Mouse (Mus musculus) heart, adult 2 months (tissue): ENCODE data around the gene Klre1. TPM values are rescaled to one million over a fixed set of nuclear protein-coding genes. Genes with fewer than 3 reads are reported as not detected.

Experiments
- DNase-seq, 2 experiments: peaks; one replicate each; pipeline ENCODE4 v3.0.0; 2021
- H3K27ac ChIP-seq: fragments of 200-600 bp; 2 replicates; pipeline ENCODE4 v1.8.1; 2022
- H3K27me3 ChIP-seq: fragments of 200-500 bp; 2 replicates; pipeline ENCODE4 v1.6.1; 2012; ENCODE audit warnings: mild to moderate bottlenecking, low read length, inconsistent platforms, mixed read lengths; ENCODE audit not compliant: control insufficient read depth, insufficient read depth
- H3K36me3 ChIP-seq: fragments of 200-500 bp; 2 replicates; pipeline ENCODE4 v1.6.1; 2012; ENCODE audit warnings: low read length, inconsistent platforms; ENCODE audit not compliant: control insufficient read depth, insufficient read depth
- H3K4me1 ChIP-seq: fragments of 200-500 bp; 2 replicates; pipeline ENCODE4 v1.6.1; 2011; ENCODE audit warnings: low read length; ENCODE audit not compliant: control insufficient read depth, insufficient read depth
- H3K4me3 ChIP-seq: fragments of 200-600 bp; 2 replicates; pipeline ENCODE4 v1.8.1; 2022
- H3K79me2 ChIP-seq: fragments of 200-500 bp; replicated peaks from 2 replicates; pipeline ENCODE4 v1.6.1; 2012; ENCODE audit warnings: mild to moderate bottlenecking, inconsistent platforms, low read length, moderate library complexity, mixed read lengths; ENCODE audit not compliant: control insufficient read depth, insufficient read depth
- H3K9ac ChIP-seq: fragments of 200-500 bp; 2 replicates; pipeline ENCODE4 v1.6.1; 2012; ENCODE audit warnings: low read depth, mild to moderate bottlenecking, control low read depth, inconsistent platforms, low read length, mixed read lengths
- CTCF ChIP-seq: fragments of 200-600 bp; IDR thresholded peaks from 2 replicates; pipeline ENCODE4 v1.8.1; 2022; ENCODE audit warnings: antibody characterized with exemption, mild to moderate bottlenecking, moderate library complexity
- EP300 ChIP-seq: fragments of 200-500 bp; IDR thresholded peaks from 2 replicates; pipeline ENCODE4 v1.6.1; 2011; ENCODE audit warnings: low read depth, low read length, control low read depth; ENCODE audit not compliant: insufficient read depth
- POLR2A ChIP-seq: fragments of 200-500 bp; IDR thresholded peaks from 2 replicates; pipeline ENCODE4 v1.6.1; 2011; ENCODE audit warnings: mild to moderate bottlenecking, low read depth, low read length, control low read depth; ENCODE audit not compliant: insufficient read depth
- WGBS: fragments of 180-500 bp; shearing (Covaris S2); methylation state at CpG from one replicate; pipeline ENCODE4 v1.1.7; 2018; 5-methylcytosine and 5-hydroxymethylcytosine counted together
- intact Hi-C: fragments of 180-260 bp; cut with DNase I; formaldehyde crosslinking; loops from one replicate; pipeline ENCODE4 v1.15.1; 2025
- polyA plus RNA-seq: library from polyadenylated mRNA; depleted of rRNA; stranded (reverse); fragments of >200 nt; gene quantifications from 2 replicates; pipeline ENCODE4 v1.2.3, GENCODE M21; 2012
- total RNA-seq, 2 experiments: library from RNA; stranded (reverse); gene quantifications; 2 replicates each; pipeline ENCODE4 v1.2.3; 2021

Gene Klre1
- total and polyA plus RNA-seq, 3 experiments: 0.14 to 0.33 TPM; not detected in 1

DNA sequence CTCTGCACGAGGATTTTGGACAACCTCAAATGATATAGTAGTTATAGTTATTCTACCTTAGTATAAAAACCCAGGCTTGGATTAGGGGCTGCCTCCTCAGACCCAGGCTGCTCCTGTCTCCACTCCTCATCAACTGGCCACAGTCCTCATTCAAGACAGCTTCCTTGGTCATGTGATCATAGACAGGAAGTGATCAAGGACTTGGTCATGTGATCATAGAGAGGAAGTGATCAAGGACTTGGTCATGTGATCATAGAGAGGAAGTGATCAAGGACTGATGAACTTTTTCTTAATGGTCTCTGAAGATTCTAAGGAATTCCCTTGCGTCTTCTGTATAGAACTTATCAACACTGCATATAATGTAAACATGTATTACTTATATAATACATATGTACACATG is 30.4 kb upstream of the Klre1 start:
- H3K4me3 ChIP-seq: no peak overlapping the region
- H3K36me3 ChIP-seq: peaks cover 9% of the 10 kb centered on the region
- no peak overlapping the region for H3K9ac ChIP-seq
- 79% methylated on average over 2 of the region's 2 CpGs for WGBS
- no peak overlapping the region for H3K27ac ChIP-seq
- peaks cover 3% of the 10 kb centered on the region for H3K4me1 ChIP-seq
- TF ChIP-seq POLR2A (no peak), CTCF (no peak), EP300 (no peak)
- H3K27me3 ChIP-seq: no peaks in the 10 kb centered on the region
- DNase-seq: no peak
- intact Hi-C loops: no loop called here
- H3K79me2 ChIP-seq: no peaks in the 10 kb centered on the region

DNA sequence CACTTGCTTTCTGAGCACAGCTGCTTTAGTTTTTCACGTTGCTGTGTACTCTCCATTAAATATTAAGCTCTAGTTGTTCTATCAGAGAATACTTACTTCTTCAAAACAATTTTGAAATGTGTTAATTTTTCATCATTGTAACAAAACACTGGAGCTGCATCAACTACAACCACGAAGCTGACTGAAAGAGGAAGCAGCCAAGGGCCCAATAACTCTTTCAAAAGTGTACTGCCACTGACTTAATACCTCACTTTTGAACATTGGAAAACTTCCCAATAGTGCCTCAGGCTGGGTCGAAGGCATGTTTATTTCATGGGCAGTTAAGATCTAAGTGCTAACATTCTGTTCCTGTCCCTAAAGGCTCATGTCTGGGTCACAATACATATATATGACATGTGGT is 29.7 kb upstream of the Klre1 start:
- WGBS: 68% methylated on average over 3 of the region's 3 CpGs
- Histone ChIP-seq H3K36me3 (peaks cover 2% of the 10 kb centered on the region), H3K4me3 (no peak overlapping the region), H3K27me3 (no peaks in the 10 kb centered on the region), H3K79me2 (no peaks in the 10 kb centered on the region), H3K27ac (no peak overlapping the region), H3K9ac (no peak overlapping the region), H3K4me1 (peaks cover 3% of the 10 kb centered on the region)
- intact Hi-C loops: no loop called here
- no peak for DNase-seq
- TF ChIP-seq POLR2A: no peak

DNA sequence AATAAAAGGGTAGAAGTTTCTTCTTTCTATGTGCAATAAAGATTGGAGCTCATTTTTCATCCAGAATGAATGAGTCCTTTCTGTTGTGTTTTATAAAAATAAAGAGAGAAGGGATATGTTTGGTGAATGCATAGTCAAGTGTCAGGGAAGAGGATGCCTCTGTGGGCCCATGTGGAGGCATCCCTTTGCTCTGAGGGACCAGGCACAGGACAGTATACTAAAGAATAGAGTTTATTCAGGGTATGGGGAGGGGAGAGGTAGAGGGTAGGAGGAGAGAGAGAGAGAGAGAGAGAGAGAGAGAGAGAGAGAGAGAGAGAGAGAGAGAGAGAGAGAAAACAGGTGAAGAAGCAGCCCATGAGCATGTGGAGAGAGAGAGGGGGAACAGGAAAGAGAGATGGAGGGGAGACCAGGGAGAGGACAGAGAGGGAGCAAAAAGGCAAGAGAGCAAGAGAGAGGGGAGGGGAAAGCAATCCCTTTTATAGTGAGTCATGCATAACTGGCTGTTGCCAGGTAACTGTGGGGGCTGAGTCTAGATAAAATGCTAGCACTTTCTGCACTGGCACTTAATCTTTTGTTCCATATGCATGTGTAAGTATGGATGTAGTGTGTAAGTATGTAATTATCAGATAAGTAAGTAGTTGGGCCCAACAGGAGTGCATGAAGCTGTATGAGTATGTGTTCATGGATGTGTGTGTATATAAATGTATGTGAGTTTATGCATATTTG is 20.2 kb upstream of the Klre1 start:
- Histone ChIP-seq H3K27me3 (no peaks in the 10 kb centered on the region), H3K9ac (no peak overlapping the region), H3K4me1 (no peaks in the 10 kb centered on the region), H3K27ac (no peak overlapping the region), H3K79me2 (no peaks in the 10 kb centered on the region), H3K4me3 (no peak overlapping the region), H3K36me3 (no peaks in the 10 kb centered on the region)
- intact Hi-C loops: loop anchor here (2.0 kb wide), 1 partner anchor 39 kb away; no protein-coding TSS in a partner anchor
- TF ChIP-seq CTCF: no peak
- DNase-seq: no peak

DNA sequence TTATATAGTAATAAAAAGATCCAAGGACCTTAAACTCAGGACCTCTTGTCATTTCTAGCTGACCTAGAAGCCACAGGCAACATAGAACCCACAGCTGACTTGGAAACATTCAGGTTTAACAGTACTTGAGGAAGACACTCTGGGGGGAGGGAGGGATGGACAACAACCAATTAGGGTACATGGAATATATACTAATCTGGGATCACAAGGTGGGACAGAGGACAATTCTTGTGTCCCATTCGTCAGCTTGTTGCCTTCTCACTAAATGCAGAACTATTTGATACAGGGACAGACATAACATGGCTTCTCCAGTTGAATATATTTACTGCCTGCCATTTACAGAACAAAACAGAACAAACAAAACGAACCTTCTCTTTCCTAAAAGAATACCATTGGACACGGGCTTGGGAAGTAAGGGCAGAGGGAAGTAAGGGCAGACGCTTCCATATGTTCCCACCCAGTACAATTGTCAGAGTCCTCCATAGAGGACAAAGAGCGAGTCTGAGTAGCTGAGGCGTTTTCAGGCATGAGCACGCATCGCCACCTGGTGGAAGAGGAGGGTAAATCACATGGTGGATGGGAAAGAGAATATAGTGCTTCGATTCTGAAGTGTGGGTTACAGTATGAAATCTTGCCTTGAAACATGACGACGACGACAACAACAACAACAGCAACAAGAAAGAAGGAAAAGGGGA is 18.6 kb upstream of the Klre1 start:
- TF ChIP-seq EP300 (0 out of 2 replicates have a peak, but pooled peaks have one; percentile 41), CTCF (peak; percentile 87), POLR2A (no peak)
- Histone ChIP-seq H3K79me2 (no peaks in the 10 kb centered on the region), H3K4me1 (no peaks in the 10 kb centered on the region), H3K36me3 (no peaks in the 10 kb centered on the region), H3K4me3 (no peak overlapping the region), H3K27me3 (no peaks in the 10 kb centered on the region), H3K27ac (no peak overlapping the region), H3K9ac (no peak overlapping the region)
- intact Hi-C loops: loop anchor here (1.0 to 2.0 kb wide), 2 partner anchors 40 to 166 kb away; no protein-coding TSS in a partner anchor
- 13% methylated on average over 12 of the region's 12 CpGs for WGBS
- peak; percentile 43 to 73 for DNase-seq

DNA sequence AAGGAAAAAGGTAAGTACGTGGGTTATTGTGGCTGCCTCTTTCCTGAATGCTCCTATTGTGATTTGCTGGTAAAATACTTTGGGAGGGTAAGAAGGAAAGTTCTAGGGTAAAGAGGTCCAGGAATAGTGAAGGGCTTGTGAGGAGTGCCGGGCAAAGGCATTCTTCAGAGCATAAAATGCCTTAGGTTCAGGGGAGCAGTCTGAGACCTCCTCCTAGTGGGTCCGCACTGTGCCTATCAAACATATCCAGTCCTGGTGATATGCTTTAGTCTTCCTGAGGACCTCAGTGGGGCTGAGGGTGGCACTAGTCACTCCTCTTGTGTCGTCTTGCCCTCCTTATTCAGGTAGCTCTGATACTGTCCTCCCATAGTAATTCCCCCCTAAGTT is 18.1 kb upstream of the Klre1 start:
- no peaks in the 10 kb centered on the region for H3K36me3 ChIP-seq
- WGBS: 37% methylated on average over 4 of the region's 4 CpGs
- intact Hi-C loops: loop anchor here (1.0 to 2.0 kb wide), 2 partner anchors 41 to 166 kb away; no protein-coding TSS in a partner anchor

DNA sequence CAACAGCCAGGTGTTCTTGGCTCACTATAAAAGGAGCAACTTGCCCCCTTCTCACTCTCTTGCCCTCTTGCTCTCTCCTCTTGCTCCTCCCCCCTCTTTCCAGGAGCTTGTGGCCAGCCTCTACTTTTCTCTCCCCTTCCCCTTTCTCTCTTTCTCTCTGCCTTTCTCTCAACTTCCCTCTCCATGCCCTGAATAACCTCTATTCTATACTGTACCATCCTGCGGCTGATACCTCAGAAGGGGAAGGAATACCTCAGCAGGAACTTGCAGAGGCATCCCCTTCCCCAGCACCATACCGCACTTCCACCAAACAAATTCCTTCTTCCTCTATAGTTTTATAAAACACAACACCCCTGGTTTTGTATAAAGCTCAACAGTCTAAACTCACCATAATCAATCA is 12.4 kb upstream of the Klre1 start:
- DNase-seq: no peak
- Histone ChIP-seq H3K79me2 (no peaks in the 10 kb centered on the region), H3K27me3 (no peaks in the 10 kb centered on the region), H3K36me3 (no peaks in the 10 kb centered on the region), H3K9ac (no peak overlapping the region), H3K4me1 (no peaks in the 10 kb centered on the region), H3K4me3 (no peak overlapping the region), H3K27ac (no peak overlapping the region)
- 67% methylated on average over 2 of the region's 2 CpGs for WGBS
- TF ChIP-seq CTCF (no peak), POLR2A (no peak), EP300 (no peak)
- intact Hi-C loops: no loop called here

More for the DNA sequence above, 18.1 kb upstream of the Klre1 start:
- peak; percentile 1; the same call in 1 of the 2 replicates for TF ChIP-seq CTCF
- no peak for TF ChIP-seq EP300
- no peak for TF ChIP-seq POLR2A
- DNase-seq: no peak
- H3K9ac ChIP-seq: no peak overlapping the region
- H3K4me1 ChIP-seq: no peaks in the 10 kb centered on the region
- H3K27me3 ChIP-seq: no peaks in the 10 kb centered on the region
- H3K79me2 ChIP-seq: no peaks in the 10 kb centered on the region
- no peak overlapping the region for H3K27ac ChIP-seq
- H3K4me3 ChIP-seq: no peak overlapping the region
